Mouse (Mus musculus): ENCODE results near the gene Chrna4. TPM values are rescaled to one million over a fixed set of nuclear protein-coding genes. Genes with fewer than 3 reads are reported as not detected.

The Chrna4 gene
- total and polyA plus RNA-seq, 3 experiments, result 0.12 TPM; not detected in 2

- H3K4me1 ChIP-seq (ENCODE audit: control insufficient read depth in 1 of 2, insufficient read depth in 2 of 2, low read length in 2 of 2), result no peaks in the 10 kb centered on the region
- TF ChIP-seq MYB (IDR thresholded peaks at IDR 0.05; ENCODE audit: low read depth, low read length) (no peak), MAFK (IDR thresholded peaks at IDR 0.05; ENCODE audit: borderline replicate concordance, low read depth, low read length) (no peak), ELF1 (IDR thresholded peaks at IDR 0.05; ENCODE audit: low read depth, low read length) (no peak), TBP (IDR thresholded peaks at IDR 0.05; ENCODE audit: low read depth, low read length) (no peak), KAT2A (conservative IDR thresholded peaks at IDR 0.05; ENCODE audit: low read depth, low read length) (no peak), CHD2 (IDR thresholded peaks at IDR 0.05; ENCODE audit: low read length) (no peak), ZMIZ1 (IDR thresholded peaks at IDR 0.05; ENCODE audit: low read depth, low read length) (no peak), POLR2AphosphoS5 (IDR thresholded peaks at IDR 0.05; ENCODE audit: borderline replicate concordance, low read depth, low read length) (no peak), UBTF (IDR thresholded peaks at IDR 0.05; ENCODE audit: borderline replicate concordance, insufficient read depth, low read depth, low read length) (no peak), TCF12 (IDR thresholded peaks at IDR 0.05; ENCODE audit: low read depth, low read length) (no peak), E2F4 (IDR thresholded peaks at IDR 0.05; ENCODE audit: borderline replicate concordance, low read depth, low read length) (no peak), GATA1 (IDR thresholded peaks at IDR 0.05; ENCODE audit: low read depth, low read length) (no peak), CTCF (IDR thresholded peaks at IDR 0.05 in 2 of 3, conservative IDR thresholded peaks at IDR 0.05 in 1 of 3; ENCODE audit: control insufficient read depth in 1 of 3, insufficient read depth in 1 of 3, low read depth in 2 of 3, low read length in 3 of 3, poor library complexity in 1 of 3, severe bottlenecking in 1 of 3) (no peak; a peak in 1 of 6 replicates), NELFE (IDR thresholded peaks at IDR 0.05; ENCODE audit: low read depth, low read length) (no peak), EP300 (IDR thresholded peaks at IDR 0.05; ENCODE audit: low read depth in 1 of 2, low read length in 2 of 2) (no peak), MYC (IDR thresholded peaks at IDR 0.05; ENCODE audit: low read depth, low read length) (no peak), MEF2A (IDR thresholded peaks at IDR 0.05; ENCODE audit: extremely low read depth, insufficient replicate concordance, low read depth, low read length, poor library complexity, severe bottlenecking) (no peak), ZC3H11A (IDR thresholded peaks at IDR 0.05; ENCODE audit: low read depth, low read length) (no peak)
- no peaks in the 10 kb centered on the region for H3K36me3 ChIP-seq (ENCODE audit: control insufficient read depth in 1 of 2, insufficient read depth in 2 of 2, low read length in 2 of 2)
- no peak for DNase-seq (ENCODE audit: low read depth, low spot score)
- H3K27ac ChIP-seq (ENCODE audit: control insufficient read depth, low read depth, low read length), result no peak overlapping the region
- peaks cover 0 to 3% of the 10 kb centered on the region in 2 experiments; a peak in 2 of 4 replicates for H3K27me3 ChIP-seq (ENCODE audit: control insufficient read depth in 1 of 2, insufficient read depth in 2 of 2, low read length in 2 of 2)
- H3K79me2 ChIP-seq (ENCODE audit: control insufficient read depth, insufficient read depth, low read length, poor library complexity), result no peaks in the 10 kb centered on the region
- H3K9me3 ChIP-seq (replicated peaks; ENCODE audit: insufficient read depth, low read length), result no peaks in the 10 kb centered on the region
- no peak overlapping the region for H3K4me3 ChIP-seq (ENCODE audit: control insufficient read depth in 1 of 2, insufficient read depth in 1 of 2, low read depth in 2 of 2, low read length in 2 of 2)
- no peak overlapping the region for H3K9ac ChIP-seq (ENCODE audit: control insufficient read depth, low read depth, low read length, poor library complexity, severe bottlenecking)
Measured at GRCm38 (mm10) chr2:181072403-181072714, 29.0 kb upstream of the Chrna4 start.

GRCm38 (mm10) chr2:181071706-181072402 is 28.5 kb upstream of the Chrna4 start:
- peak; percentile 85 for TF ChIP-seq RAD21 (IDR thresholded peaks at IDR 0.05; ENCODE audit: low read depth, low read length)
- TF ChIP-seq USF2 (IDR thresholded peaks at IDR 0.05; ENCODE audit: borderline replicate concordance in 1 of 2, insufficient read depth in 1 of 2, low read depth in 1 of 2, low read length in 2 of 2), result no peak
- TF ChIP-seq SMC3 (IDR thresholded peaks at IDR 0.05; ENCODE audit: low read depth, low read length), result peak; percentile 74
- TF ChIP-seq RCOR1 (IDR thresholded peaks at IDR 0.05; ENCODE audit: low read depth, low read length), result no peak
- peak; percentile 53; the same call in 1 of the 2 replicates for TF ChIP-seq USF1 (IDR thresholded peaks at IDR 0.05; ENCODE audit: low read depth, low read length)
- no peak for TF ChIP-seq KAT2A (conservative IDR thresholded peaks at IDR 0.05; ENCODE audit: low read depth, low read length)
- no peak for TF ChIP-seq HCFC1 (IDR thresholded peaks at IDR 0.05; ENCODE audit: low read depth, low read length)
- TF ChIP-seq MEF2A (IDR thresholded peaks at IDR 0.05; ENCODE audit: extremely low read depth, insufficient replicate concordance, low read depth, low read length, poor library complexity, severe bottlenecking), result no peak
- peak; percentile 89 to 94 (median 91) for TF ChIP-seq CTCF (IDR thresholded peaks at IDR 0.05 in 2 of 3, conservative IDR thresholded peaks at IDR 0.05 in 1 of 3; ENCODE audit: control insufficient read depth in 1 of 3, insufficient read depth in 1 of 3, low read depth in 2 of 3, low read length in 3 of 3, poor library complexity in 1 of 3, severe bottlenecking in 1 of 3)
- no peak for TF ChIP-seq GABPA (IDR thresholded peaks at IDR 0.05; ENCODE audit: low read depth, low read length)
- no peak for TF ChIP-seq BHLHE40 (IDR thresholded peaks at IDR 0.05; ENCODE audit: borderline replicate concordance, low read depth, low read length)
- no peak for TF ChIP-seq CHD1 (IDR thresholded peaks at IDR 0.05; ENCODE audit: low read depth, low read length)
- TF ChIP-seq GATA1 (IDR thresholded peaks at IDR 0.05; ENCODE audit: low read depth, low read length), result no peak
- TF ChIP-seq ZC3H11A (IDR thresholded peaks at IDR 0.05; ENCODE audit: low read depth, low read length), result peak; percentile 53
- no peak for TF ChIP-seq E2F4 (IDR thresholded peaks at IDR 0.05; ENCODE audit: borderline replicate concordance, low read depth, low read length)
- Histone ChIP-seq H3K9ac (ENCODE audit: control insufficient read depth, low read depth, low read length, poor library complexity, severe bottlenecking) (no peak overlapping the region), H3K27me3 (ENCODE audit: control insufficient read depth in 1 of 2, insufficient read depth in 2 of 2, low read length in 2 of 2) (peaks cover 0 to 3% of the 10 kb centered on the region in 2 experiments; a peak in 2 of 4 replicates), H3K79me2 (ENCODE audit: control insufficient read depth, insufficient read depth, low read length, poor library complexity) (no peaks in the 10 kb centered on the region), H3K9me3 (replicated peaks; ENCODE audit: insufficient read depth, low read length) (no peaks in the 10 kb centered on the region), H3K4me1 (ENCODE audit: control insufficient read depth in 1 of 2, insufficient read depth in 2 of 2, low read length in 2 of 2) (no peaks in the 10 kb centered on the region), H3K4me3 (ENCODE audit: control insufficient read depth in 1 of 2, insufficient read depth in 1 of 2, low read depth in 2 of 2, low read length in 2 of 2) (no peak overlapping the region), H3K36me3 (ENCODE audit: control insufficient read depth in 1 of 2, insufficient read depth in 2 of 2, low read length in 2 of 2) (no peaks in the 10 kb centered on the region), H3K27ac (ENCODE audit: control insufficient read depth, low read depth, low read length) (no peak overlapping the region)
- DNase-seq (ENCODE audit: low read depth, low spot score), result peak; percentile 77
